Mouse (Mus musculus): ENCODE data around the gene Fabp3.

Gene Fabp3

DNA sequence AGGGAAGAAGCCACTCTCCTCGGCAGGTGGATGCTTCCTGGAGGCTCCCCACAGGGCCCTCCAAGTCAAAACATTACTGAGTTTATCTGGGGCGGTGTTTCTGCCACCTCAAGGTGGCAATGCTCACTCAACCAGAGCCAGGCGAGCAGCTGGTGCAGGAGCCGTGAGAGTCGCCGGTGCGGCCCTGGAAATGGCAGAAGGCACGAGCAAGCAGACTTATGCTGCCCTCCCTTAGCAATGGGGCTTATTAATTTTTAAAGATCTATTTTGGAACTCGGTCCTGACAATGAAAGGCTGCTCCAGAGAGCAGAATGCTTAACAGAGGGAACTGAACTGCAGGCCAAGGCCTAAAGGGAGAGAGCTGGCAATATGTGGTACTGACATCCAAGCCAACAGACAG is 19.0 kb downstream of the Fabp3 start:
- DNase-seq (ENCODE audit: low spot score) = no peak

DNA sequence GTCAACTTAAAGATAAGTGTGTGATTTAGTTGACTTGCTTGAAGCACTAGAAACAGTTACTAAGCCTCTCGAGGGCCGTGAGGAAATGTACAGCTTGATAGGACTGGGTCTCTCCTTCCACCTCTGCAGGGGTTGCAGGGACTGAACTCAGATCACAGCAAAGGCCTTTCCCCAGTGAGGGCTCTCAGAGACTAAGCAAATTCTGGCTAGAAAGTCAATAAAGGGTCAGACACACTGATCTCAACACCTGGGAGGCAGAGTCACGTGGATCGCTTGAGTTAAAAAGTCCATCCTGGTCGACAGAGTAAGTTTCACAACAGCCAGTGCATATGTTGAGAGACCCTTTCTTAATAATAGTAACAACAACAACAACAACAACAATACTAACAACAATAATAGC is 27.5 kb downstream of the Fabp3 start:
- DNase-seq (ENCODE audit: low spot score) = no peak

GRCm38 (mm10) chr4:130341691-130342090 is 33.3 kb downstream of the Fabp3 start:
- DNase-seq (ENCODE audit: low spot score) = peak; percentile 24

DNA sequence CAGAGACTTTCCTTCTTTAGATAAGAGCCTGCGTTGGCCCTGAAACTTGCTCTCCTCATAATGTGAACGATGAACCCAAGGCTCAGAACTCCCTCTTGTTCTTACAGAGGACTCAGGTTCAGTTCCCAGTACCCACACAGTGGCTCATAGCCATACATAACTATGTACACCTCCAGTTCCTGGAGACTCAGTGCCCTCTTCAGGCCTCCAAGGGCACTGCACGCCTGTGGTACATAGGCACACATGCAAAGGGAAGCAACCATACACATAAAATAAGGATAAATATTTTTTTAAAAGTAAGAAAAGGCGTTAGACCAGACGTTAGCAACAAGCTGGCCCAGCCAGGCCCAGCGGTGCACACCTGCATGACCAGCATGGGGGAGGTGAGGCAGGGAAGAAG is 41.3 kb downstream of the Fabp3 start:
- DNase-seq (ENCODE audit: low spot score) = no peak

GRCm38 (mm10) chr4:130350690-130351422 is 42.5 kb downstream of the Fabp3 start:
- no peak for DNase-seq (ENCODE audit: low spot score)

- no peak for DNase-seq (ENCODE audit: low spot score)
Measured at GRCm38 (mm10) chr4:130352588-130352987, 44.2 kb downstream of the Fabp3 start.

GRCm38 (mm10) chr4:130357946-130358345 is 49.6 kb downstream of the Fabp3 start:
- DNase-seq (ENCODE audit: low spot score) = no peak

GRCm38 (mm10) chr4:130359486-130360237 is 51.3 kb downstream of the Fabp3 start, which contains the start of the genes Zcchc17 and Snrnp40:
Gene Zcchc17, minus strand, starts transcription at chr4:130359943.
Gene Snrnp40, plus strand, starts transcription at chr4:130360132.
- DNase-seq (ENCODE audit: low spot score) = peak; percentile 97

DNA sequence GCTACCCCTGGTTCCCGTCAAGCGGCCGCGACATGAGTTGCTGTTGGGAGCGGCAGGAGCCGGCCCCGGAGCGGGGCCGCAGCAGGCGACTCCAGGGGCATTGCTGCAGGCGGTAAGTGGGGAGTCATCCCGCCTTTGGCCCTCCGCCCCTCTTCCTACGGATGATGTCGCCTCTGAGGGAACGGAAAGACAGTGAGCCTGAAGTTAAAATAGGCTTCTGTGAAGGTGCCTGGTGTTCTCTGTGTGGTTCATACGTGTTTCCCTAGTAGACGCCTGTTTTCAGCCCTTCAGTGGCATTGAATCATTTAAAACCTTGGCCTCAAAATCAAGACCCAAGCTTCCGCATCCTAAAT is 51.8 kb downstream of the Fabp3 start:
- DNase-seq (ENCODE audit: low spot score) = no peak

Data from ovary, adult 18-20 months (tissue).